Comparison of ENCODE assay signal across 12 mouse cellular contexts in genomic region chr9:63738830-63739229, GRCm38 (mm10). TPM values are rescaled to one million over a fixed set of nuclear protein-coding genes. Genes with fewer than 3 reads are reported as not detected.
A peak's percentile ranks its signal among the peaks of the same experiment; 100 is the strongest.
DNase-seq lines count a peak whose midpoint lies in the region; ATAC-seq lines count a peak whose summit lies in the region.
"Had no signal": no experiment of that assay in that cellular context is flagged by ENCODE, and none has a peak within 500 bp of the region (broad histone marks: within the 10 kb centered on the region; RNA-seq: fewer than 3 reads in every experiment).

No protein-coding gene starts in this region.

- no peak overlapping the region for H3K4me2 ChIP-seq in heart, embryonic 11.5 days
- H3K4me2 ChIP-seq in limb, embryonic 15.5 days, result no peak overlapping the region
- H3K4me2 ChIP-seq: forebrain, embryonic 15.5 days had no signal

- ATAC-seq in heart, embryonic 11.5 days (replicated peaks; ENCODE audit: insufficient number of reproducible peaks, low FRiP score, low TSS enrichment), result no peak
- no peak for ATAC-seq in limb, embryonic 15.5 days (ENCODE audit: insufficient number of reproducible peaks, low FRiP score, low TSS enrichment, low read depth)
- ATAC-seq in megakaryocyte progenitor cell, adult 5-6 weeks (replicated peaks; ENCODE audit: poor library complexity), result no peak; the same call in 1 of the 2 replicates
- ATAC-seq: forebrain, embryonic 15.5 days; hindbrain, embryonic 16.5 days had no signal

- 70% methylated on average over 11 of the region's 11 CpGs for WGBS in heart, embryonic 11.5 days (ENCODE audit: insufficient replicate concordance)
- WGBS in limb, embryonic 15.5 days, result 47% methylated on average over 11 of the region's 11 CpGs

- no peaks in the 10 kb centered on the region for H3K9me3 ChIP-seq in heart, embryonic 11.5 days (replicated peaks; ENCODE audit: control insufficient read depth, low read length)
- no peaks in the 10 kb centered on the region for H3K9me3 ChIP-seq in limb, embryonic 15.5 days
- H3K9me3 ChIP-seq: forebrain, embryonic 15.5 days had no signal

- H3K9ac ChIP-seq in heart, embryonic 11.5 days (ENCODE audit: low read depth, low read length), result 0 out of 2 replicates have a peak overlapping the region, but pooled peaks have one; percentile 36
- no peak overlapping the region for H3K9ac ChIP-seq in limb, embryonic 15.5 days
- H3K9ac ChIP-seq: forebrain, embryonic 15.5 days; liver, embryonic 14.5 days had no signal

- no peaks in the 10 kb centered on the region for H3K36me3 ChIP-seq in heart, embryonic 11.5 days (ENCODE audit: control insufficient read depth, insufficient read depth, low read length)
- 0 out of 2 replicates have a peak, but pooled peaks cover 10% of the 10 kb centered on the region for H3K36me3 ChIP-seq in limb, embryonic 15.5 days
- H3K36me3 ChIP-seq: forebrain, embryonic 15.5 days had no signal

- no peak for DNase-seq in heart, postnatal 36 days
- DNase-seq in right cerebral cortex, postnatal 10 days (ENCODE audit: low spot score in 2 of 2), result peak; percentile 47
- DNase-seq in right cerebral cortex, adult 18-20 months, result no peak
- DNase-seq in thymus, postnatal 14 days, result peak; percentile 85
- no peak for DNase-seq in urinary bladder, adult 18-20 months (ENCODE audit: low spot score in 2 of 2)
- DNase-seq: heart, adult 18-20 months had no signal

- intact Hi-C loops in heart, postnatal 36 days (cut with DNase I), result no loop called here

- peaks cover 84% of the 10 kb centered on the region for H3K4me1 ChIP-seq in heart, embryonic 11.5 days (ENCODE audit: control insufficient read depth, insufficient read depth, low read length)
- peaks cover 93% of the 10 kb centered on the region for H3K4me1 ChIP-seq in limb, embryonic 15.5 days

- peak overlapping the region; percentile 15; the same call in 1 of the 2 replicates for H3K27ac ChIP-seq in heart, embryonic 11.5 days (ENCODE audit: low read depth, low read length)
- peak overlapping the region; percentile 43; the same call in 1 of the 2 replicates for H3K27ac ChIP-seq in limb, embryonic 15.5 days
- H3K27ac ChIP-seq: forebrain, embryonic 15.5 days; liver, embryonic 14.5 days had no signal

- H3K4me3 ChIP-seq in heart, embryonic 11.5 days (ENCODE audit: low read depth, low read length), result no peak overlapping the region
- H3K4me3 ChIP-seq in limb, embryonic 15.5 days, result no peak overlapping the region
- H3K4me3 ChIP-seq: forebrain, embryonic 15.5 days had no signal

- no peaks in the 10 kb centered on the region for H3K27me3 ChIP-seq in heart, embryonic 11.5 days (ENCODE audit: control insufficient read depth, insufficient read depth, low read length)
- no peaks in the 10 kb centered on the region for H3K27me3 ChIP-seq in limb, embryonic 15.5 days
- H3K27me3 ChIP-seq: forebrain, embryonic 15.5 days had no signal

RNA-seq across cellular contexts. Expression of gene Smad3, which starts 19.0 kb away (rescaled TPM):
- 9.7 and 11.4 TPM in 2 replicates for polyA plus RNA-seq in heart, embryonic 11.5 days (2014; fragmentation: Nextera tagmentation; extraction: Ambion mirVana)
- 10 to 100 TPM; 12.5 to 13.2 TPM for total RNA-seq in heart, postnatal 36 days (2021)
- polyA plus RNA-seq in limb, embryonic 15.5 days (2015; fragmentation: Nextera tagmentation; extraction: Ambion mirVana), result 22.9 and 28.9 TPM in 2 replicates
- total RNA-seq in megakaryocyte progenitor cell, adult 5-6 weeks (2015), result 12.6 and 14.4 TPM in 2 replicates
- 16.7 and 16.8 TPM in 2 replicates for total RNA-seq in megakaryocyte progenitor cell, adult 5-6 weeks (2017)

Comparison
In these comparisons a context has a peak if more than half of its experiments do, and no peak if none do; other contexts are left out.
1. DNase-seq: peak in right cerebral cortex, postnatal 10 days (2 of 2) and thymus, postnatal 14 days (single experiment); none in heart, postnatal 36 days (0 of 2), right cerebral cortex, adult 18-20 months (single experiment) and urinary bladder, adult 18-20 months (0 of 2).